Mouse (Mus musculus) frontal cortex, adult (tissue): ENCODE measurements at regions not wholly inside any gene's neighbourhood (a gene's known extent, or its start where the extent isn't known, plus 50 kb on each side); places are given as distances from the start of the nearest gene placed in this dataset.
"Not testable (repeated sequence)": the region's sequence is repeated elsewhere in the genome, so short reads cannot be mapped to it uniquely, and the experiment has no call there.

ENCODE experiments used
- ATAC-seq: cut with Nextera tagmentation; 2 replicates; pipeline ENCODE4 v1.9.2; 2017; ENCODE audit warnings: mild to moderate bottlenecking, moderate library complexity, mixed read lengths; ENCODE audit not compliant: low TSS enrichment

DNA sequence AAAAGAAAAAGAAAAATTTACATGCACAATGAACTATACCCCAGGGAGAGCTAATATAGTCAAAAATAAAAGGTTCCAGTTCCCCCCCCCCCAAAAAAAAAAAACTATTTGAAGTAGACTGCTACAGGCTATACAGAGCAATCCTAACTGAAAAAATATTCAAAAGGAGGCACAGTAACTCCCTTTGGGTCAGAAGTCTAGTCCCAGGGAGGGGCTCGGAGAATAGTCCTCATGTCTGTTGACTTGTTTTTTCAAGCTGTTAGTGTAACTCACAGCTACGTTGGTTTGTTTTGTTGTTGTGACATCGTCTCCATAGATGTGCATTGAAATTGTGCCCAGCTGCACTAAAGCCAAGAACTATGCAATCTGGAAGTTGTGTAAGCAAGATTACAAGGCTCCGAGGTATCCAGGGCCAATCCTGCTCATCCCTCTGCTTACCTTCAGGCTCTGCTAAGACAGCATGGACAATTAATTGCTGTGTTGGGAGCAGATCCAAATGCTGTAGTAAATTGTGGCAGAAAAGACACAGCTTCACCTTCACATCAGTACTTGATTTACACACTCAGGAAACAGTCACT is 137.2 kb upstream of the Pnpt1 start:
- ATAC-seq: no peak

DNA sequence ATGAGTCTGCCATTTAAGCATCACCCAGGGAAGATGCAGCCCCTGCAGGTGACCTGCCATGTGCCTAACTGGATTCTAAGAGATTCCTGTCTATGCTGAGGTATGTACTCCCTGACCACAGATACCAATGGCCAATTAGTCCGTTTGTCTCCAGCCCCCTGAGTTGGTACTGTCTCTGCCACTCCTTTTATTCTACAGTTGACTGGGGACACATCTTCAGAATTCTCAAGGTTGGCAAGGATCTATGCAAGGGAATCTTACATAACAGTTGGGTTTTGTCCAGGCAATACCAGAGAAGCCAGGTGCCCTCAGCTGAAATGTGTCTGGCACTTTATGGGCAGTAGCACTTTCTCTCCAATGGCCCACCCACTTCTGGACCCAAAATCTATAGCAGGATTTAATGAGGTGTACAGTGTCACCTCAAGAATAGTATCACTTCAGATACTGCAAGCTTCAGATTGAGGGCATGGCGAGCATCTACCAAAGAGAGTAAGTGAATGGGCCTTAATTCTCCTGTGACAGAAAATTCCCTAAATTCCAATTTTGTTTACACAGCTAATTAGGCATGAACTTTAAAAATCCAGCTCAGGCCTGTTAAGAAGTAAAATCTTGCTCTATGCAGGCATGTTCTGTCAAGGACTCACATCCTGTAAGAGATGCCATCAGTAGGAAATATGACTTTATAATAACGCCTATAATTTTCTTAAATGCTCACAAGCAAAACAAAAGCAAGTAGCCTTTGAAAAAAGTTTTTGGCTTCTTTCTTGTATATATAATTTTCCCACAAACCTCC is 132.0 kb upstream of the Pnpt1 start:
- no peak for ATAC-seq

DNA sequence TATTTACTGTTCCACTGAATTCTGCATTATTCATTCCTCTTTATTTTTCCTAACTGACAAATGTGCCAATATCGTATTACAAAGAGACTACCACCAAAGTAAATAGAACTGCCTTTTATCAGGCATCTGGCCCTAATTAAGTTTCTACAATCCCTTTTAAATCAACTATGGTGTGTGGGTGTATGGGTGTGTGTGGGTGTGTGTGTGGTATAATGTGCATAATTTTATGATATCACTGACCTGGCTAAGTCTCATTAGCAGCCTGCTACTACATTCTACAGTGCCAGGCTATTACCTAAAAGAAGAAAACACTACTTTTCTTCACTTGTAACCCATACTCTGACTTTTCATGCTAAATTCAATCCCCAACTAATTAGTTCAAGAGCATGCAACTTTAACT is 131.3 kb upstream of the Pnpt1 start:
- ATAC-seq: no peak

DNA sequence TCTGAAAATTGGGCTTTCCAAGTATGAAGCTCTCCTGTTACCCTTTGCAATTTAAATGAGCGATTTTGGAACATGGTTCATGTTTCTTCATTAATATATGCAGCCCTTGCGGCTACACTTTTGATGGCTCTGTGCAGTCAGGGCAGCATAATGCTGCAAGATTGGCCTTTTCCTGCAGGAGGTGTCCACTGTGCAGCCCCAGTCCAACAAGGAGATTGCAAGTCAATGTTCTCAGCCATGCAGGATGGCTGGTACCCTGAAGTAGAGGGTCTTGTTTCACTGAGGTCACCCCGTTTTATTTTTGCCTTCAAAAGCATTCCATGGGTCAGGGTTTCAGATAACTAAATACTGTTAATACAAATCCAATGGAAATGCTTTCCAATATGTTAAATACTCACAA is 130.9 kb upstream of the Pnpt1 start:
- ATAC-seq: no peak

DNA sequence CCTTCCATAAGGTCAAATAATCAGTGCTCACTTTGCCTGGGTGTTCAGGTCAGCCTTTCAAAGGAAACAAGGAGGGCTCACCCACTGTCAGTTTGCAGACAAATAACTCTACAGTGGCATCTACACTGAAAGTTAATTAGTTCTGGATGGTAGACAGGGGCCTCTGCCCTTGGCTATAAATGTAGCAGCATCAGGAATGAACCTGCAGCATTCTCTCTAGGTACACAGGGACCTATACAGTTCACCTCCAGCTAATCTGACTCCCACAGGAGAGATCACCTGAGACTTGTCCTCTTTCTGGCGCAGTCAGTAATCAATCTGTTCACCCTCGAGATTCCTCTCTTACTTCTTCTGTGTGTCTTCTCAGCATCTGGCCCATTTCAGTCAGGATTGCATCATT is 130.3 kb upstream of the Pnpt1 start:
- ATAC-seq: no peak

DNA sequence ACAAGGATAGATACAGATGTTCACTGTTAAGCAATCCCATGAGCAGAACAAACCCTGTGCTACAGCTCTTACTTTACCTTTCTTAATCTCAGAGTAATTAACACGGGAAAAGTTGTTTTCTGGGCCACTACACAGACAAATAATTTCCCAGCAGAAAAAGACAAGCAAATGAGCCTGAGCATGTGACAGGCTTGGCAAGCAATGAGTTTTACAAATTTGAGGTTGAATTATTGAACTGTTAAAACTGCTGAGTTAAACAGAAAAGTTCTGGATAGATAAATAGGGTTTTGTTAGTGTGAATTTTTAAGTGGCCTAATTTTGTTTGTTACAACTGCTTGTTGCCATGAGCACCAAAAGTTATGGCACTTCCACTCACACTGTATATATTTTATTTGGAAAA is 113.1 kb upstream of the Pnpt1 start:
- no peak for ATAC-seq

DNA sequence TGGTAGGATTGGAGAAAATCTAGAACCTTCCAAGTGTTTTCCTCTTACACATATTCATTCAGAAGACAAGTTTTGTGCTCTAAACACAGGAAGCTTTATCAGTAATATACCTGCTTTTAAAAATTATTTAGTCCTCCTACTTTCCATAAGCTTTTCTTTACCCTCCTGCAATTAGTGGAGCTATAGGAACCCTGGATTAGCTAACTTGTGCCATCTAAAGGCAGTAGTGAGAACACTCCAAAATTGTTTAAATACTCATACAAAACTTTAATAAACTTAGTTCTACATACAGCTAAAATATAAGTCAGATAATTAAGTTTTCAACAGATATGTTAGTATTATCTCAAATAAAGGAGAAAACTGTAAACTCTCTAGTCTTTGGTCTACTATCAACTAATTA is 89.7 kb upstream of the Pnpt1 start:
- ATAC-seq: 0 out of 2 replicates have a peak, but pooled peaks have one; percentile 52

DNA sequence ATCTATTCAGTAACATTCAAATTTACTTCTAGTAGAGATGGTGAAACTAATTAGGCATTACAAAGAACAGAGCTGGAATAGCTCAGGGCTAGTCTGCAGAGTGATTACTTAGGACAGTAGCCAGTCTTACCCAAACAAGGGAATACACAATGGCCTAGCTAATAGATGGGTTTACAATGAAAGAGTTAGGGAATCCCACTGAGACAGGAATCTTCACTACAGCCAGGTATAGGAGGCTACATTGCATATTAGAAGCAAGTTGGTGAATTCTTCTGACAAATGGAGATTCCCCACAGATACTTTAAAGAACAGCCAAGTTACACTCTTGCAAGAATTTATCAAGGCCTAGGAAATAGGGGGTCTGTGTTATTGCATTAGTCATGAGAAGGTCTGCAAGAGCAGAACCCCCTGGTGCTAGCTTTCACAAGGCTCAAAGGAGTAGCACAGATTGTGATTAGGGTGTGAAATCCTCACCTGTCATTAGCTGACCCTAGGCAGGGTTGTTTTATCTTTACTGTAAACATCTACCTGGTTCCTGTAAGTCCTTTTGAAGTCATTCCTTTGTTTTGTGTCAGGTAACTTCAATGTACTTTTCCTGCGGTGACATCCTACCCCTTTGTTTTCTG is 82.4 kb upstream of the Pnpt1 start:
- ATAC-seq: not testable (repeated sequence)

DNA sequence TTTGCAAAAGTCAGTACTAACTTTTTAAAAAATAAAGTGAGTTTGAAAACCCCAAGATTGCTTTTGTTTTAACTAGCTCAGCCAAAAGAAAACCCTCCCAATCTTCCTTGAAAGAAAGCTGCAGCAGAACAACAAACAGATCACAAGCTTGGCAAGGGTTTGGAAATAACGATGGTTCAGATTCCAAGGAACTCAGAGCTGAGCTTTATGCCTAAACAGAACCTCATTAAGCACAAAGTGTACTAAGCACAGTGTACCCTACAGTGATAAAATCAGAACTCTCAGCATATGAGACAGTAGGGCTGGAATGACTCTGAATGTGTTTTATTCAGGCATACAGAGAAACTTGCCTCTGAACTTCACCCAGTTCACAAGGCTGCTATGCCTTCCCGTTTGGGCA is 77.9 kb upstream of the Pnpt1 start:
- 0 out of 2 replicates have a peak, but pooled peaks have one; percentile 23 for ATAC-seq

DNA sequence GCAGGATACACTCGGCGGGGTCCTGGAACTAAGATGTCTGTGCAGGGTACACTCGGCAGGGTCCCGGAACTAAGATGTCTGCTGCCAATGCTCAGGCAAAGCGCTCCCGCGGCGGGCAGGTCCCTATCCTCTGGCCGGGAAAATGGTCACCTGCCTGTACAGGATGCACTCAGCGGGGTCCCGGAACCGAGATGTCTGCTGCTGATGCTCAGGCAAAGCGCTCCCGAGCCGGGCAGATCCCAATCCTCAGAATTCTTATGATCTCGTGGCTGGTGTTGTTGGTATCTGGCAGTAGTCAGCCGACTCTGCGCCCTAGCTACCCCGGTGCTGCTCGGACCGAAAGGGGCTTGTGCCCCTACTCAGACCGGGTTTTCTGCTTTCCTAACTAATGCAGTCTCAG is 61.0 kb upstream of the Pnpt1 start:
- ATAC-seq: not testable (repeated sequence)

DNA sequence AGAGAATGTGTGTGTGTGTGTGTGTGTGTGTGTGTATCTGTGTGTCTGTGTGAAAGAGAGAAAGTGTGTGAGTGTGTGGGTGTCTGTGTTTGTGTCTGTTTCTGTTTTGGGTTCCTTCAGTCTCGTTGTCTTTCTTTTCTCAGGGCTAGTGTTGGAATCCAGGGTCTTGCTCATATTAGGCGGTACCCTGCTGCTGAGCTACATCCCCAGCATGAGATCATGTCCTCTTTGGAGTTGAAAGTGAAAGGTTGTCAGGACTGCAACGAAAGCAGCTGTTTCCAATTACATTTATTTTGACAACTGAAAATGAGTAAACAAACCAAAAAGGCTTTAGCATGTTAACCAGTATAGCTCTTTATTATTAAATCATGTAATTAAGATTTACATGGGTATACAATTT is 58.3 kb upstream of the Pnpt1 start:
- ATAC-seq: no peak
